Mouse (Mus musculus) embryo, embryonic 11.5 days (tissue): ENCODE measurements at regions not wholly inside any gene's neighbourhood (a gene's known extent, or its start where the extent isn't known, plus 50 kb on each side); places are given as distances from the start of the nearest gene placed in this dataset.

Experiments used
- DNase-seq: peaks from one replicate; pipeline ENCODE4 v3.0.0-alpha.2; 2012; ENCODE audit warnings: low read depth, low spot score

GRCm38 (mm10) chr5:75880088-75880684 lies 98.1 kb downstream of the Kdr start:
- no peak for DNase-seq

- no peak for DNase-seq
Measured at GRCm38 (mm10) chr5:75878361-75878760, 99.9 kb downstream of the Kdr start.

- no peak for DNase-seq
Measured at GRCm38 (mm10) chr5:75877609-75877971, 100.7 kb downstream of the Kdr start.

GRCm38 (mm10) chr5:75876871-75877608 lies 101.2 kb downstream of the Kdr start:
- DNase-seq, result no peak

GRCm38 (mm10) chr5:75871120-75871519 lies 107.1 kb downstream of the Kdr start:
- peak; percentile 59 for DNase-seq

- no peak for DNase-seq
Measured at GRCm38 (mm10) chr5:75870666-75871065, 107.6 kb downstream of the Kdr start.

- no peak for DNase-seq
Measured at GRCm38 (mm10) chr5:75869535-75869934, 108.7 kb downstream of the Kdr start.

GRCm38 (mm10) chr5:75865096-75865495 lies 113.2 kb downstream of the Kdr start:
- no peak for DNase-seq

GRCm38 (mm10) chr5:75863358-75863757 lies 114.9 kb downstream of the Kdr start:
- DNase-seq, result no peak

GRCm38 (mm10) chr5:75862630-75862991 lies 115.6 kb downstream of the Kdr start:
- peak; percentile 30 for DNase-seq

- no peak for DNase-seq
Measured at GRCm38 (mm10) chr5:75861916-75862629, 116.2 kb downstream of the Kdr start.

GRCm38 (mm10) chr5:75859316-75859836 lies 118.9 kb downstream of the Kdr start:
- no peak for DNase-seq

- no peak for DNase-seq
Measured at GRCm38 (mm10) chr5:75850855-75851254, 127.4 kb downstream of the Kdr start.

- no peak for DNase-seq
Measured at GRCm38 (mm10) chr5:75847966-75848365, 130.3 kb downstream of the Kdr start.

- no peak for DNase-seq
Measured at GRCm38 (mm10) chr5:75847341-75847740, 130.9 kb downstream of the Kdr start.

GRCm38 (mm10) chr5:75846016-75846415 lies 132.2 kb downstream of the Kdr start:
- no peak for DNase-seq

- DNase-seq, result no peak
Measured at GRCm38 (mm10) chr5:75843807-75844206, 134.5 kb downstream of the Kdr start.

GRCm38 (mm10) chr5:75840421-75840820 lies 137.8 kb downstream of the Kdr start:
- DNase-seq, result no peak

GRCm38 (mm10) chr5:75835556-75835961 lies 142.7 kb downstream of the Kdr start:
- no peak for DNase-seq

GRCm38 (mm10) chr5:75834766-75835555 lies 143.3 kb downstream of the Kdr start:
- no peak for DNase-seq

- DNase-seq, result no peak
Measured at GRCm38 (mm10) chr5:75832341-75832740, 145.9 kb downstream of the Kdr start.
